Comparison of ENCODE assay signal across 17 mouse cellular contexts in genomic region chr5:24286221-24286970, GRCm38 (mm10).
"Had no signal": no experiment of that assay in that cellular context is flagged by ENCODE, and none has a peak within 500 bp of the region (broad histone marks: within the 10 kb centered on the region; RNA-seq: fewer than 3 reads in every experiment).

No protein-coding gene starts in this region.

- H3K27ac ChIP-seq: kidney, postnatal 0 days; limb, embryonic 12.5 days; liver, embryonic 13.5 days; lung, embryonic 15.5 days; macrophage; midbrain, embryonic 13.5 days; neural tube, embryonic 12.5 days had no signal

- H3K4me1 ChIP-seq: limb, embryonic 12.5 days; liver, embryonic 13.5 days; lung, embryonic 15.5 days had no signal

- H3K4me2 ChIP-seq: limb, embryonic 12.5 days; liver, embryonic 13.5 days; lung, embryonic 15.5 days; midbrain, embryonic 13.5 days; neural tube, embryonic 12.5 days had no signal

- DNase-seq: kidney, adult 9 months; kidney, postnatal 36 days; layer of hippocampus, adult 9-11 months; layer of hippocampus, postnatal 36 days; liver; liver, embryonic 13.5 days; liver, postnatal 0 days; lung, postnatal 14 days; right cerebral cortex, postnatal 14 days; thymus, adult 18-20 months; thymus, postnatal 14 days had no signal

- H3K4me3 ChIP-seq: limb, embryonic 12.5 days; liver, embryonic 13.5 days; lung, embryonic 15.5 days; midbrain, embryonic 13.5 days; neural tube, embryonic 12.5 days had no signal

- H3K27me3 ChIP-seq: limb, embryonic 12.5 days; liver, embryonic 13.5 days; lung, embryonic 15.5 days; midbrain, embryonic 13.5 days; neural tube, embryonic 12.5 days had no signal

- H3K9me3 ChIP-seq: limb, embryonic 12.5 days; liver, embryonic 13.5 days; lung, embryonic 15.5 days; midbrain, embryonic 13.5 days; neural tube, embryonic 12.5 days had no signal

- H3K36me3 ChIP-seq: limb, embryonic 12.5 days; liver, embryonic 13.5 days; lung, embryonic 15.5 days; midbrain, embryonic 13.5 days; neural tube, embryonic 12.5 days had no signal

- ATAC-seq: liver, postnatal 0 days had no signal

- H3K9ac ChIP-seq: limb, embryonic 12.5 days; liver, embryonic 13.5 days; liver, postnatal 0 days; lung, embryonic 15.5 days; midbrain, embryonic 13.5 days; neural tube, embryonic 12.5 days had no signal
